Mouse (Mus musculus) intestine, embryonic 14.5 days (tissue): ENCODE data around the gene Prnp. TPM values are rescaled to one million over a fixed set of nuclear protein-coding genes. Genes with fewer than 3 reads are reported as not detected.

Source experiments
- ATAC-seq: fragments of 200-750 bp; cut with Nextera tagmentation; replicated peaks from 2 replicates; pipeline ENCODE4 v1.8.0; 2017; ENCODE audit warnings: low read depth, moderate number of reproducible peaks, moderate TSS enrichment, moderate library complexity; ENCODE audit not compliant: low FRiP score, low TSS enrichment
- DNase-seq: peaks from one replicate; pipeline ENCODE4 v3.0.0-alpha.2; 2018; ENCODE audit warnings: low spot score
- H3K27ac ChIP-seq: fragments of 300-500 bp; sonication (generic); 2 replicates; pipeline ENCODE4 v1.5.1; 2014; ENCODE audit warnings: low read depth, mild to moderate bottlenecking, control low read depth
- H3K27me3 ChIP-seq: fragments of 300-500 bp; sonication (generic); replicated peaks from 2 replicates; pipeline ENCODE4 v1.6.1; 2014; ENCODE audit warnings: low read length, control low read depth; ENCODE audit not compliant: control insufficient read depth, insufficient read depth
- H3K36me3 ChIP-seq: fragments of 300-500 bp; sonication (generic); 2 replicates; pipeline ENCODE4 v1.6.1; 2014; ENCODE audit warnings: low read length, control low read depth; ENCODE audit not compliant: control insufficient read depth, insufficient read depth
- H3K4me1 ChIP-seq: fragments of 300-500 bp; sonication (generic); replicated peaks from 2 replicates; pipeline ENCODE4 v1.6.1; 2014; ENCODE audit warnings: low read length, control low read depth, mixed read lengths; ENCODE audit not compliant: control insufficient read depth, insufficient read depth
- H3K4me2 ChIP-seq: fragments of 300-500 bp; sonication (generic); 2 replicates; pipeline ENCODE4 v1.6.1; 2014; ENCODE audit warnings: low read length
- H3K4me3 ChIP-seq: fragments of 300-500 bp; sonication (generic); 2 replicates; pipeline ENCODE4 v1.5.1; 2014; ENCODE audit warnings: low read depth, low read length, control low read depth, mixed read lengths
- H3K9ac ChIP-seq: fragments of 300-500 bp; sonication (generic); 2 replicates; pipeline ENCODE4 v1.6.1; 2014; ENCODE audit warnings: mild to moderate bottlenecking, low read length
- H3K9me3 ChIP-seq: fragments of 300-500 bp; sonication (generic); 2 replicates; pipeline ENCODE4 v1.6.1; 2016; ENCODE audit warnings: low read length, control low read depth; ENCODE audit not compliant: control insufficient read depth
- WGBS: fragments of 180-500 bp; shearing (Covaris S2); extraction: QIAGEN DNeasy Blood & Tissue Kit; methylation state at CpG from one replicate; pipeline ENCODE4 v1.1.7; 2014; 5-methylcytosine and 5-hydroxymethylcytosine counted together
- polyA plus RNA-seq: library from polyadenylated mRNA; unstranded; fragments of >200 nt; fragmentation: Nextera tagmentation; extraction: Ambion mirVana; gene quantifications from 2 replicates; pipeline ENCODE4 v1.2.1, GENCODE M21; 2014

Prnp gene
- polyA plus RNA-seq, 1 experiment from 2014 or later, result 41.3 TPM

DNA sequence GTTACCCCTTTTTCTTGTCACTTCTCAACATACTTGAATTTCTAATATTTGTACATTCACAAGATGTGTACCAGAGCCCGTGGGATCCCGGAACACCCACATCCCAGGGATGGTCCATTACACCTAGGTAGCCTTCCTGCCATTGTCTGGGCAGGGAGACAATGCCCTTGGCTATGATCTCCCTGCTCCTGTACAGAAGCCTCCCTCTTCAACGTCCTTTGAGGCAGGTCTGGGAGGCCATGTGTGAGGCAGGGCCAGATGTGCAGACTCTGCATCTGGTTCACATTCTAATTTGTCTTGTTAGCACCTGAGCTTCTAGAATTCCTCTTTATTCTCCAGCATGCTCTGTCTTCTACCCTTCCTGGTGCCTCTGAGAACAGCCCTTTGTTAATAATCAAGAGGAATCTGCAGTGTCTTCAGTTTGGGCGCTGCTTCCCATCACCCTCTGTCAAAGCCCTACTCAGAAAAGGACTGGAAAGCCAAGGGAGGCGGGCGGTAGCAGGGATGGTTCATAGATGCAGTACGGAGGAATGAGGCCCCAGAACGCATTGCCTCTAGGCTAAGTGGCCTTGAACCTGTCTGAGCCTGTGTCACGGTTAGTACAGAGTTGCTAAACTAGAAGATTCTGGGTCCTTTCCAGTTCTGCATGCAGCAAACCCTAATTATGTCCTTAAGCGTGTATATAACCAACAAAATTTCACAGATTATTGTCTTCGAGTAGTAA, 39.4 kb downstream of the Prnp start:
- no peaks in the 10 kb centered on the region for H3K9me3 ChIP-seq
- H3K36me3 ChIP-seq, result no peaks in the 10 kb centered on the region
- WGBS, result 60% methylated on average over 11 of the region's 11 CpGs
- no peak overlapping the region for H3K4me3 ChIP-seq
- no peak for DNase-seq
- H3K27ac ChIP-seq, result no peak overlapping the region
- ATAC-seq, result no peak
- H3K9ac ChIP-seq, result no peak overlapping the region
- no peak overlapping the region for H3K4me2 ChIP-seq
- H3K27me3 ChIP-seq, result peaks cover 33% of the 10 kb centered on the region
- H3K4me1 ChIP-seq, result 0 out of 2 replicates have a peak, but pooled peaks cover 8% of the 10 kb centered on the region

DNA sequence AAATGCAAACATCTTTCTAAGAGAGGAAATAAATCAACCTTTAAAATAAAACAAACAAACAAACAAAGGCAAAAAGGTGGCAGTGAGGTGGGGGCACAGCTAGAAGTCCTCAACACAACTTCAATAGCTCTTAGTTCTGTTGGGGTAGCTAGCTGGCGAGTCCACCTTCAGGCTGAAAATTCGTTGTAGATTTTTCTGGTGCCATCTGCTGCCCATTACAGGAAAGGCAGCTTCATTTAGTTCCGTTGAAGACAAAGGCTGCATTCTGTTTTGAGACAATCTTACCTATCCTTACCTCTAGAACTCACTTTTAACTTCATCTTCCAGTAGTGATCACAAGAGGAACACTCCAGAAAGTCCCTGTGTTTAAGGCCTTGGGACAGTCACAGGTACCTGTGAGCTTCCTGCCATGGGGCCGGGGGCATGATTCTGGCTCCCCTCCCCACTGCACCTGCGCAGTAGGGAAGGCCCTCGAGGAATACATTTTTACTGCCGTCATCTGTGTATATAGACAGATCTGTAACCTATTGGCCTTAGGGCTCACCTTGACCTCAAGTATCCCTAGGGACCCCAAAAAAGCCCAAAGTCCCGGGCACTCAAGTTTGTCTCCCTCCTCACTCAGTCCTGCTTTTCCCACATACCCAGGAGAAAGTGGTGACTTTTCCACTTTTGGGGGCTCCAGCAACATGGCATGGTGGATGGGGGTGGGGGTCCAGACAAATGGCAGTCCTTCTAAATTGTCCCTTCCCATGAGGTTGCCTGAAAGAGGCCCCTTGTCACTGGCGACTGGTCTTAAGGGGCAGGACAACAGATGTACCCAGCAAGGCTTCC, 40.3 kb downstream of the Prnp start:
- H3K4me1 ChIP-seq, result 0 out of 2 replicates have a peak, but pooled peaks cover 8% of the 10 kb centered on the region
- no peaks in the 10 kb centered on the region for H3K36me3 ChIP-seq
- H3K9ac ChIP-seq, result no peak overlapping the region
- WGBS, result 42% methylated on average over 9 of the region's 9 CpGs
- H3K27ac ChIP-seq, result no peak overlapping the region
- peaks cover 42% of the 10 kb centered on the region for H3K27me3 ChIP-seq
- H3K4me2 ChIP-seq, result no peak overlapping the region
- H3K4me3 ChIP-seq, result no peak overlapping the region
- no peaks in the 10 kb centered on the region for H3K9me3 ChIP-seq
- peak; percentile 72 for DNase-seq
- 0 out of 2 replicates have a peak, but pooled peaks have one; percentile 45 for ATAC-seq

- no peaks in the 10 kb centered on the region for H3K36me3 ChIP-seq
- no peak for ATAC-seq
- DNase-seq, result no peak
- peaks cover 43% of the 10 kb centered on the region for H3K27me3 ChIP-seq
- no peak within 1 kb of the TSS for H3K9ac ChIP-seq
- H3K4me2 ChIP-seq, result peak within 1 kb of the TSS; percentile 5; the same call in 1 of the 2 replicates
- H3K4me3 ChIP-seq, result no peak within 1 kb of the TSS
- H3K27ac ChIP-seq, result no peak within 1 kb of the TSS
- WGBS, result 9% methylated on average over 11 of the region's 11 CpGs
- 0 out of 2 replicates have a peak, but pooled peaks cover 8% of the 10 kb centered on the region for H3K4me1 ChIP-seq
- H3K9me3 ChIP-seq, result no peaks in the 10 kb centered on the region
These were observed 40.9 kb downstream of the Prnp start, which contains the start of gene Prnd for GRCm38 (mm10) chr2:131950598-131951095. Prnd (plus strand) TSS chr2:131950861.

GRCm38 (mm10) chr2:131952456-131952855, 42.7 kb downstream of the Prnp start:
- H3K9ac ChIP-seq, result no peak overlapping the region
- no peak overlapping the region for H3K27ac ChIP-seq
- 0 out of 2 replicates have a peak, but pooled peaks cover 8% of the 10 kb centered on the region for H3K4me1 ChIP-seq
- ATAC-seq, result no peak
- peak overlapping the region; percentile 11; the same call in 1 of the 2 replicates for H3K4me3 ChIP-seq
- peaks cover 43% of the 10 kb centered on the region for H3K27me3 ChIP-seq
- no peaks in the 10 kb centered on the region for H3K36me3 ChIP-seq
- DNase-seq, result no peak
- no peaks in the 10 kb centered on the region for H3K9me3 ChIP-seq
- WGBS, result 51% methylated on average over 2 of the region's 2 CpGs
- no peak overlapping the region; the same call in 1 of the 2 replicates for H3K4me2 ChIP-seq

GRCm38 (mm10) chr2:131952961-131953538, 43.3 kb downstream of the Prnp start:
- peak overlapping the region; percentile 37 for H3K4me2 ChIP-seq
- WGBS, result 12% methylated on average over 29 of the region's 29 CpGs
- peak overlapping the region; percentile 11 for H3K4me3 ChIP-seq
- no peaks in the 10 kb centered on the region for H3K9me3 ChIP-seq
- no peak overlapping the region for H3K27ac ChIP-seq
- no peaks in the 10 kb centered on the region for H3K36me3 ChIP-seq
- DNase-seq (peak; percentile 63), ATAC-seq (no peak)
- peaks cover 43% of the 10 kb centered on the region for H3K27me3 ChIP-seq
- no peak overlapping the region for H3K9ac ChIP-seq
- 0 out of 2 replicates have a peak, but pooled peaks cover 8% of the 10 kb centered on the region for H3K4me1 ChIP-seq

DNA sequence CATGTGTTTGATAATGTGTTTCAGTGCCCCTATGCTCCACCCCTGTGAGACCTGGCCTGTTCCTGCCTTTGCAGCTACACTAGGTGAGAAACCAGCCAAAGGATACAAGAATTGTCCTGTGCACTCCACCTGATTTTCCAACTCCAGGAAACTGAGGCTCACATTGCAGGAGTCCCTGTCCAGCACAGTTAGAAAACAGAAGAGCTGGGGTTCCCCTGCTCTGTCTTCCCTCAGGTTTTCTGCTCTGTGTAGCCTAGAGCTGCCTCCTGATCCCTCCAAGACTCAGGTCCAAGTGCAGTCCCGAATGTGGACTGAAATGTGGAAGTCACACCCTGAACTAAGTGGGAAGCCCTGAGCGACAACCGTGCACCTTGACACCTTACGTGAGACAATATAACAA, 44.0 kb downstream of the Prnp start:
- Histone ChIP-seq H3K4me1 (0 out of 2 replicates have a peak, but pooled peaks cover 8% of the 10 kb centered on the region), H3K27me3 (peaks cover 43% of the 10 kb centered on the region), H3K4me3 (no peak overlapping the region), H3K27ac (no peak overlapping the region), H3K9me3 (no peaks in the 10 kb centered on the region), H3K4me2 (peak overlapping the region; percentile 37), H3K9ac (no peak overlapping the region), H3K36me3 (no peaks in the 10 kb centered on the region)
- no peak for DNase-seq
- WGBS, result 83% methylated on average over 4 of the region's 4 CpGs
- no peak for ATAC-seq

DNA sequence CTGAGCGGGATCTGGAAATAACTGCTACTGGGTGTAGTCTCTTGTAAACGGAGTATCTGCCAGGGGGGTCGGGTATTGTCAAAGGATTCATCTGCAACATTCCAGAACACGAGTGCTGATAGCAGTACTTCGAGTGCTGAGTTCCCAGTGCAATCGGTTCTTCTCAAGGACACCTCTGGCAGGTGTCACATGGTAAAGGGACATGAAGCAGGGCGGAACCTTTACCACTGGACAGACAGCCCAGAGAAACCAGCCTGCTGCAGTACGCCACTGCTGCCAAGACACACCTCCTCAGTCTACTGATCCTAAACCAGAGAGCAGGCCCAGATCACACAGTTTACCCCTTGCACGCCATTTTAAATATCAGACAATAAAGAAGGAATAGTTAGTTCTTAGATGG, 45.1 kb downstream of the Prnp start:
- DNase-seq (no peak), ATAC-seq (no peak)
- H3K27me3 ChIP-seq, result peaks cover 43% of the 10 kb centered on the region
- no peak overlapping the region for H3K27ac ChIP-seq
- H3K9me3 ChIP-seq, result no peaks in the 10 kb centered on the region
- peak overlapping the region; percentile 65 for H3K4me2 ChIP-seq
- H3K4me1 ChIP-seq, result 0 out of 2 replicates have a peak, but pooled peaks cover 5% of the 10 kb centered on the region
- WGBS, result 43% methylated on average over 9 of the region's 9 CpGs
- H3K9ac ChIP-seq, result no peak overlapping the region
- H3K36me3 ChIP-seq, result no peaks in the 10 kb centered on the region
- peak overlapping the region; percentile 30; the same call in 1 of the 2 replicates for H3K4me3 ChIP-seq

- H3K27ac ChIP-seq, result no peak overlapping the region
- 0 out of 2 replicates have a peak, but pooled peaks cover 5% of the 10 kb centered on the region for H3K4me1 ChIP-seq
- ATAC-seq (0 out of 2 replicates have a peak, but pooled peaks have one; percentile 15), DNase-seq (peak; percentile 66)
- peaks cover 41% of the 10 kb centered on the region for H3K27me3 ChIP-seq
- WGBS, result 4% methylated on average over 17 of the region's 17 CpGs
- no peaks in the 10 kb centered on the region for H3K9me3 ChIP-seq
- H3K9ac ChIP-seq, result no peak overlapping the region
- peak overlapping the region; percentile 30 for H3K4me3 ChIP-seq
- H3K4me2 ChIP-seq, result peak overlapping the region; percentile 65
- no peaks in the 10 kb centered on the region for H3K36me3 ChIP-seq
These were observed 45.5 kb downstream of the Prnp start for GRCm38 (mm10) chr2:131955264-131955663.
